Mouse (Mus musculus) heart, postnatal 0 days (tissue): ENCODE data around the gene Mex3b.

ENCODE experiments used
- CTCF ChIP-seq: IDR thresholded peaks from 2 replicates; pipeline ENCODE4 v1.5.1; 2016; ENCODE audit warnings: antibody characterized with exemption, control low read depth, low read depth
- EP300 ChIP-seq: IDR thresholded peaks from 2 replicates; pipeline ENCODE4 v1.6.1; 2016; ENCODE audit warnings: antibody characterized with exemption, low read depth

DNA sequence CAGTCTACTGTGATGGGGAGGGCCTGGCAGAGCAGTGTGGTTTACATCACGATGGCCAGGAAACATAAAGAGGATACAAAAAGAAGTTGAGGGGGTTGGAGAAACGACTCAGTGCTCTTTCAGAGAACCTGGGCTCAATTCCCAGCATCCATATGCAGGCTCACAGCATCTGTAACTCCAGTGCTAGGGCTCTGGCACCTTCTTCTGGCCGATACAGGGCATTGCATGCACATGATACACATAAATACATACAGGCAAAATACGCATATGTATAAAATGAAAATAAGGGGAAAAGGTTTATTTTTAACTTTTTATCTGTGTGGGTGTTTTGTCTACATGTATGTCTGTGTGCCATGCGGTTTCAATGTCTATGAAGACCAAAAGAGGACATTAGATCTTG, 13.6 kb downstream of the Mex3b start:
- TF ChIP-seq CTCF (no peak), EP300 (no peak)
